In the genomic region with DNA sequence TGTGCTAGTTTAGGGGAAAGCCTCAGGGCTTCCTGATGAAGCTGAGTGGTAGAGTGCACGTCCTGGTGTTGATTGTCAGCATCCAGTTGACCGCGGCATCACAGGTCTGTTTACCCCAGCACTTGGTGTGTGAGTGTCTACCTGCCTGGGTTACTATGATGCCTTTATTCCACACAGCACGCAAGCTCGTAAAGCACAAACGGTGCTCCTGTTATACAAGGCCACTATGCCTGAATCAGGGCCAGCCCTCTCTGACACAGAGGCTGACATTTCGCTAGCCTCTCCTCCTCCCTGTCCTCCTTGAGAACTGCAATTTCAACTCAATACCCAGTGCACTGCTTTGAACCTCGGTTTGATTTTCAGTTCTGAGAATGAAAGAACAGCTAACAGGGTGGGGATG, we compare ENCODE assay signal across 9 mouse cellular contexts. TPM values are rescaled to one million over a fixed set of nuclear protein-coding genes. Genes with fewer than 3 reads are reported as not detected.
A peak's percentile ranks its signal among the peaks of the same experiment; 100 is the strongest.
DNase-seq lines count a peak whose midpoint lies in the region; ATAC-seq lines count a peak whose summit lies in the region.
"Had no signal": no experiment of that assay in that cellular context is flagged by ENCODE, and none has a peak within 500 bp of the region (broad histone marks: within the 10 kb centered on the region; RNA-seq: fewer than 3 reads in every experiment).

No protein-coding gene starts in this region.

- ATAC-seq in heart, embryonic 15.5 days (replicated peaks; ENCODE audit: insufficient number of reproducible peaks, insufficient read depth, low FRiP score, low read depth), result no peak
- ATAC-seq in intestine, embryonic 15.5 days, result no peak

- no peaks in the 10 kb centered on the region for H3K9me3 ChIP-seq in heart, embryonic 15.5 days (replicated peaks)
- no peaks in the 10 kb centered on the region for H3K9me3 ChIP-seq in intestine, embryonic 15.5 days

- no peak for DNase-seq in heart, adult 11 months
- DNase-seq in A20 (ENCODE audit: low read depth, low spot score), result peak; percentile 23
- DNase-seq in CD8-positive naive resting alpha-beta T cell, adult 2 months (ENCODE audit: low read depth in 2 of 2, low spot score in 2 of 2), result peak; percentile 38 to 43
- DNase-seq in layer of hippocampus, postnatal 10 days (ENCODE audit: low spot score in 2 of 2), result no peak
- no peak for DNase-seq in frontal cortex, postnatal 25 days (ENCODE audit: low spot score in 2 of 2)
- DNase-seq: lung, postnatal 14 days had no signal

- no peaks in the 10 kb centered on the region for H3K36me3 ChIP-seq in heart, embryonic 15.5 days
- H3K36me3 ChIP-seq in intestine, embryonic 15.5 days, result no peaks in the 10 kb centered on the region

- no peak overlapping the region for H3K4me3 ChIP-seq in heart, embryonic 15.5 days
- H3K4me3 ChIP-seq in intestine, embryonic 15.5 days (replicated peaks), result no peak overlapping the region

- H3K4me1 ChIP-seq in heart, embryonic 15.5 days (replicated peaks), result peaks cover 49% of the 10 kb centered on the region
- H3K4me1 ChIP-seq in intestine, embryonic 15.5 days (replicated peaks), result peaks cover 27% of the 10 kb centered on the region

- 65% methylated on average over 8 of the region's 8 CpGs for WGBS in heart, embryonic 15.5 days
- 69% methylated on average over 8 of the region's 8 CpGs for WGBS in intestine, embryonic 15.5 days

- H3K9ac ChIP-seq in heart, embryonic 15.5 days, result 0 out of 2 replicates have a peak overlapping the region, but pooled peaks have one; percentile 9
- no peak overlapping the region for H3K9ac ChIP-seq in intestine, embryonic 15.5 days

- H3K27ac ChIP-seq in heart, embryonic 15.5 days, result peak overlapping the region; percentile 33; the same call in 1 of the 2 replicates
- no peak overlapping the region for H3K27ac ChIP-seq in intestine, embryonic 15.5 days

- peaks cover under 1% of the 10 kb centered on the region; the same call in 1 of the 2 replicates for H3K27me3 ChIP-seq in heart, embryonic 15.5 days
- H3K27me3 ChIP-seq in intestine, embryonic 15.5 days (replicated peaks), result no peaks in the 10 kb centered on the region

- H3K4me2 ChIP-seq in heart, embryonic 15.5 days, result 0 out of 2 replicates have a peak overlapping the region, but pooled peaks have one; percentile 1
- H3K4me2 ChIP-seq in intestine, embryonic 15.5 days (replicated peaks), result peak overlapping the region; percentile 26; the same call in 1 of the 2 replicates

RNA-seq across cellular contexts. Expression of gene Gm5475, which starts 2.6 kb away (rescaled TPM):
- polyA plus RNA-seq in heart, embryonic 15.5 days (2015; fragmentation: Nextera tagmentation; extraction: Ambion mirVana), result 0.09 TPM in 1 of 2 replicates, not detected in the other
- 0.13 and 0.19 TPM in 2 replicates for polyA plus RNA-seq in intestine, embryonic 15.5 days (2015; fragmentation: Nextera tagmentation; extraction: Ambion mirVana)
- total RNA-seq in layer of hippocampus, postnatal 10 days (2021), result under 1 TPM; 0.14 to 0.16 TPM
- polyA plus RNA-seq: embryonic facial prominence, embryonic 14.5 days had no signal

RNA-seq across cellular contexts. Expression of gene Slc11a2, which starts 5.6 kb away (rescaled TPM):
- 11.6 and 14.9 TPM in 2 replicates for polyA plus RNA-seq in heart, embryonic 15.5 days (2015; fragmentation: Nextera tagmentation; extraction: Ambion mirVana)
- polyA plus RNA-seq in intestine, embryonic 15.5 days (2015; fragmentation: Nextera tagmentation; extraction: Ambion mirVana), result 29.8 and 29.9 TPM in 2 replicates
- 10 to 100 TPM; 55.5 to 61.9 TPM for total RNA-seq in layer of hippocampus, postnatal 10 days (2021)

RNA-seq across cellular contexts. Expression of gene Letmd1, which starts 49.5 kb away (rescaled TPM):
- 11.6 and 16.4 TPM in 2 replicates for polyA plus RNA-seq in heart, embryonic 15.5 days (2015; fragmentation: Nextera tagmentation; extraction: Ambion mirVana)
- polyA plus RNA-seq in intestine, embryonic 15.5 days (2015; fragmentation: Nextera tagmentation; extraction: Ambion mirVana), result 31.2 and 32.9 TPM in 2 replicates
- total RNA-seq in layer of hippocampus, postnatal 10 days (2021), result 10 to 100 TPM; 67.8 to 79.1 TPM

RNA-seq across cellular contexts. Expression of gene Higd1c, which starts 55.0 kb away (rescaled TPM):
- polyA plus RNA-seq in heart, embryonic 15.5 days (2015; fragmentation: Nextera tagmentation; extraction: Ambion mirVana), result not detected in 2 replicates
- 0.40 TPM in 1 of 2 replicates, not detected in the other for polyA plus RNA-seq in intestine, embryonic 15.5 days (2015; fragmentation: Nextera tagmentation; extraction: Ambion mirVana)
- total RNA-seq in layer of hippocampus, postnatal 10 days (2021), result not detected
- polyA plus RNA-seq: embryonic facial prominence, embryonic 14.5 days had no signal

Comparison
In these comparisons a context has a peak if more than half of its experiments do, and no peak if none do; other contexts are left out.
1. DNase-seq: peak in A20 (single experiment) and CD8-positive naive resting alpha-beta T cell, adult 2 months (2 of 2); none in heart, adult 11 months (single experiment), layer of hippocampus, postnatal 10 days (0 of 2) and frontal cortex, postnatal 25 days (0 of 2).